Mouse (Mus musculus) limb, embryonic 14.5 days (tissue): ENCODE data around the gene Wdpcp. TPM values are rescaled to one million over a fixed set of nuclear protein-coding genes. Genes with fewer than 3 reads are reported as not detected.

ENCODE experiments used
- ATAC-seq: fragments of 200-750 bp; cut with Nextera tagmentation; 2 replicates; pipeline ENCODE4 v1.8.0; 2017; ENCODE audit warnings: low read depth, moderate number of reproducible peaks, moderate TSS enrichment; ENCODE audit not compliant: low FRiP score
- DNase-seq: peaks from one replicate; pipeline ENCODE4 v3.0.0-alpha.2; 2015; ENCODE audit warnings: low spot score
- H3K27ac ChIP-seq: fragments of 300-500 bp; sonication (generic); replicated peaks from 2 replicates; pipeline ENCODE4 v1.5.1; 2014; ENCODE audit warnings: low read depth, mild to moderate bottlenecking, low read length, moderate library complexity, mixed read lengths
- H3K27me3 ChIP-seq: fragments of 300-500 bp; sonication (generic); 2 replicates; pipeline ENCODE4 v1.6.1; 2014; ENCODE audit warnings: low read length, mixed read lengths; ENCODE audit not compliant: control insufficient read depth, insufficient read depth
- H3K36me3 ChIP-seq: fragments of 300-500 bp; sonication (generic); 2 replicates; pipeline ENCODE4 v1.6.1; 2014; ENCODE audit warnings: mild to moderate bottlenecking, low read length, moderate library complexity, mixed read lengths; ENCODE audit not compliant: control insufficient read depth, insufficient read depth
- H3K4me1 ChIP-seq: fragments of 300-500 bp; sonication (generic); 2 replicates; pipeline ENCODE4 v1.6.1; 2014; ENCODE audit warnings: antibody characterized with exemption, low read length, mixed read lengths; ENCODE audit not compliant: control insufficient read depth, insufficient read depth
- H3K4me2 ChIP-seq: fragments of 300-500 bp; sonication (generic); replicated peaks from 2 replicates; pipeline ENCODE4 v1.6.1; 2014; ENCODE audit warnings: low read depth, mild to moderate bottlenecking, low read length, moderate library complexity; ENCODE audit not compliant: severe bottlenecking
- H3K4me3 ChIP-seq: fragments of 300-500 bp; sonication (generic); replicated peaks from 2 replicates; pipeline ENCODE4 v1.5.1; 2014; ENCODE audit warnings: low read length
- H3K9ac ChIP-seq: fragments of 300-500 bp; sonication (generic); 2 replicates; pipeline ENCODE4 v1.6.1; 2014; ENCODE audit warnings: mild to moderate bottlenecking, low read depth, low read length, moderate library complexity; ENCODE audit not compliant: severe bottlenecking
- H3K9me3 ChIP-seq: fragments of 300-500 bp; sonication (generic); 2 replicates; pipeline ENCODE4 v1.6.1; 2016; ENCODE audit warnings: low read length; ENCODE audit not compliant: control insufficient read depth
- POLR2A ChIP-seq: fragments of 200-500 bp; IDR thresholded peaks from 2 replicates; pipeline ENCODE4 v1.8.0; 2012; ENCODE audit warnings: inconsistent platforms, mild to moderate bottlenecking, moderate library complexity, borderline replicate concordance; ENCODE audit not compliant: insufficient read depth, insufficient read length; ENCODE audit errors: extremely low read depth
- WGBS: fragments of 180-500 bp; shearing (Covaris S2); extraction: QIAGEN DNeasy Blood & Tissue Kit; methylation state at CpG from one replicate; pipeline ENCODE4 v1.1.7; 2014; 5-methylcytosine and 5-hydroxymethylcytosine counted together
- polyA plus RNA-seq, 2 experiments: library from polyadenylated mRNA; depleted of rRNA in 1 of 2; stranded (reverse) in 1 of 2; unstranded in 1 of 2; fragments of >200 nt; fragmentation: Nextera tagmentation in 1 of 2; extraction: Ambion mirVana in 1 of 2; gene quantifications; 2 replicates each; pipeline versions ENCODE4 v1.2.1 to v1.2.3; 2012 to 2014

Wdpcp gene
- polyA plus RNA-seq, 2 experiments = 5.4 to 5.9 TPM

GRCm38 (mm10) chr11:21602497-21602896, 30.5 kb downstream of the Wdpcp start:
- no peak overlapping the region for H3K4me3 ChIP-seq
- no peak overlapping the region for H3K9ac ChIP-seq
- H3K4me2 ChIP-seq = no peak overlapping the region
- no peaks in the 10 kb centered on the region for H3K27me3 ChIP-seq
- WGBS = 41% methylated on average over 5 of the region's 5 CpGs
- H3K9me3 ChIP-seq = no peaks in the 10 kb centered on the region
- no peaks in the 10 kb centered on the region for H3K36me3 ChIP-seq
- H3K27ac ChIP-seq = no peak overlapping the region
- DNase-seq (peak; percentile 10), ATAC-seq (no peak)
- no peak for TF ChIP-seq POLR2A
- H3K4me1 ChIP-seq = no peaks in the 10 kb centered on the region

GRCm38 (mm10) chr11:21615915-21616314, 43.9 kb downstream of the Wdpcp start:
- H3K27me3 ChIP-seq = no peaks in the 10 kb centered on the region
- H3K4me3 ChIP-seq = no peak overlapping the region
- no peaks in the 10 kb centered on the region for H3K4me1 ChIP-seq
- ATAC-seq (no peak), DNase-seq (no peak)
- H3K27ac ChIP-seq = no peak overlapping the region
- H3K9ac ChIP-seq = no peak overlapping the region
- TF ChIP-seq POLR2A = no peak
- H3K4me2 ChIP-seq = no peak overlapping the region
- H3K9me3 ChIP-seq = no peaks in the 10 kb centered on the region
- no peaks in the 10 kb centered on the region for H3K36me3 ChIP-seq

GRCm38 (mm10) chr11:21634171-21634907, 62.3 kb downstream of the Wdpcp start:
- DNase-seq = no peak
- no peak overlapping the region for H3K4me2 ChIP-seq
- no peaks in the 10 kb centered on the region for H3K9me3 ChIP-seq
- no peak overlapping the region for H3K4me3 ChIP-seq
- H3K27ac ChIP-seq = no peak overlapping the region
- H3K36me3 ChIP-seq = no peaks in the 10 kb centered on the region
- 75% methylated on average over 8 of the region's 9 CpGs for WGBS
- ATAC-seq = no peak
- TF ChIP-seq POLR2A = no peak
- no peaks in the 10 kb centered on the region for H3K27me3 ChIP-seq
- no peaks in the 10 kb centered on the region for H3K4me1 ChIP-seq
- no peak overlapping the region for H3K9ac ChIP-seq

GRCm38 (mm10) chr11:21638341-21638740, 66.3 kb downstream of the Wdpcp start:
- H3K27ac ChIP-seq = no peak overlapping the region
- no peaks in the 10 kb centered on the region for H3K36me3 ChIP-seq
- ATAC-seq = no peak
- whole genome bisulfite sequencing = 16% methylated on average over 5 of the region's 5 CpGs
- no peak overlapping the region for H3K4me3 ChIP-seq
- no peak for DNase-seq
- H3K27me3 ChIP-seq = no peaks in the 10 kb centered on the region
- no peaks in the 10 kb centered on the region for H3K9me3 ChIP-seq
- no peaks in the 10 kb centered on the region for H3K4me1 ChIP-seq
- H3K9ac ChIP-seq = no peak overlapping the region
- TF ChIP-seq POLR2A = no peak
- no peak overlapping the region for H3K4me2 ChIP-seq

GRCm38 (mm10) chr11:21639534-21639933, 67.5 kb downstream of the Wdpcp start:
- ATAC-seq (no peak), DNase-seq (no peak)
- no peak for TF ChIP-seq POLR2A
- 57% methylated on average over 2 of the region's 2 CpGs for WGBS
- Histone ChIP-seq H3K27ac (no peak overlapping the region), H3K4me1 (no peaks in the 10 kb centered on the region), H3K36me3 (no peaks in the 10 kb centered on the region), H3K9ac (no peak overlapping the region), H3K27me3 (no peaks in the 10 kb centered on the region), H3K4me2 (no peak overlapping the region), H3K9me3 (no peaks in the 10 kb centered on the region), H3K4me3 (no peak overlapping the region)
